Mouse (Mus musculus): ENCODE data around the gene Adam15. TPM values are rescaled to one million over a fixed set of nuclear protein-coding genes. Genes with fewer than 3 reads are reported as not detected.

The Adam15 gene
- total RNA-seq, 4 experiments from 2014 or later: 104 to 122 (median 108) TPM

GRCm38 (mm10) chr3:89327371-89327870 is 22.4 kb downstream of the Adam15 start:
- no peak for DNase-seq (ENCODE audit: low spot score in 2 of 2)

- DNase-seq (ENCODE audit: low spot score in 2 of 2): no peak
These were observed 23.9 kb downstream of the Adam15 start for GRCm38 (mm10) chr3:89325882-89326281.

GRCm38 (mm10) chr3:89322514-89323165 is 27.2 kb downstream of the Adam15 start, which contains the start of gene Efna3:
Gene Efna3, minus strand, starts transcription at chr3:89322965.
- peak; percentile 70 to 90 for DNase-seq (ENCODE audit: low spot score in 2 of 2)

- no peak for DNase-seq (ENCODE audit: low spot score in 2 of 2)
These were observed 27.7 kb downstream of the Adam15 start for GRCm38 (mm10) chr3:89322131-89322500.

- peak in 1 of 2 experiments; percentile 63 for DNase-seq (ENCODE audit: low spot score in 2 of 2)
These were observed 28.3 kb downstream of the Adam15 start for GRCm38 (mm10) chr3:89321183-89322130.

- no peak for DNase-seq (ENCODE audit: low spot score in 2 of 2)
These were observed 29.1 kb downstream of the Adam15 start for GRCm38 (mm10) chr3:89320581-89321182.

GRCm38 (mm10) chr3:89319591-89320350 is 30.0 kb downstream of the Adam15 start:
- DNase-seq (ENCODE audit: low spot score in 2 of 2): peak in 1 of 2 experiments; percentile 45

- DNase-seq (ENCODE audit: low spot score in 2 of 2): peak in 1 of 2 experiments; percentile 27
These were observed 30.7 kb downstream of the Adam15 start for GRCm38 (mm10) chr3:89318971-89319590.

- no peak for DNase-seq (ENCODE audit: low spot score in 2 of 2)
These were observed 31.5 kb downstream of the Adam15 start for GRCm38 (mm10) chr3:89318316-89318715.

- peak in 1 of 2 experiments; percentile 41 for DNase-seq (ENCODE audit: low spot score in 2 of 2)
These were observed 32.5 kb downstream of the Adam15 start for GRCm38 (mm10) chr3:89317246-89317645.

- DNase-seq (ENCODE audit: low spot score in 2 of 2): peak; percentile 83 to 85
These were observed 33.0 kb downstream of the Adam15 start for GRCm38 (mm10) chr3:89316833-89317232.

- DNase-seq (ENCODE audit: low spot score in 2 of 2): peak in 1 of 2 experiments; percentile 35
These were observed 33.6 kb downstream of the Adam15 start for GRCm38 (mm10) chr3:89315930-89316831.

GRCm38 (mm10) chr3:89315195-89315929 is 34.4 kb downstream of the Adam15 start:
- peak; percentile 64 to 82 for DNase-seq (ENCODE audit: low spot score in 2 of 2)

- no peak for DNase-seq (ENCODE audit: low spot score in 2 of 2)
These were observed 35.0 kb downstream of the Adam15 start for GRCm38 (mm10) chr3:89314791-89315190.

GRCm38 (mm10) chr3:89314340-89314739 is 35.5 kb downstream of the Adam15 start:
- DNase-seq (ENCODE audit: low spot score in 2 of 2): no peak

- no peak for DNase-seq (ENCODE audit: low spot score in 2 of 2)
These were observed 41.7 kb downstream of the Adam15 start for GRCm38 (mm10) chr3:89308089-89308488.

GRCm38 (mm10) chr3:89305551-89306325 is 44.1 kb downstream of the Adam15 start:
- no peak for DNase-seq (ENCODE audit: low spot score in 2 of 2)

GRCm38 (mm10) chr3:89305105-89305504 is 44.7 kb downstream of the Adam15 start:
- DNase-seq (ENCODE audit: low spot score in 2 of 2): no peak

Data from left cerebral cortex, adult 8-10 months (tissue).